Mouse (Mus musculus): ENCODE measurements around the gene Ctdspl. TPM values are rescaled to one million over a fixed set of nuclear protein-coding genes. Genes with fewer than 3 reads are reported as not detected.

The Ctdspl gene
- polyA plus RNA-seq, 1 experiment from 2014 or later: 17.8 TPM

DNA sequence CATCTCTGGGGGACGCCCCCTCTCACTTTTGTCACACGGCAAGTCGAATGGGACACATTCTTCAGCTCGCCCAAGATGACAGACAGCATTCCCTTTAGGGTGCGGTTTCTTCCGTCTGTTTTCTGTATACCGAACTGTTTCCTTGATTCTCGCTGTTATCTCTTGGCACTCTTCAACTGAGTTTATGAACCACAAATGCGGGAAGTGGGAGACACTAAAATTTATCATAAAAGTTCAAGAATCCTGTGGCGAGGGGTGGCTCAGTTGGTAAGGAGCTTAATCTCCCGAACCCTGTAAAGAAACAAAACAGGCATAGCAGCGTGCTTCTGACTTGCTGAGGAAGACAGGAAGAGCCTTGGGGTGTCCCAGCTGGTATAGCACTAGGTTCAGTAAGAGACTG lies 18.1 kb downstream of the Ctdspl start:
- Histone ChIP-seq H3K36me3 (ENCODE audit: control insufficient read depth, insufficient read depth, low read length) (peaks cover 9% of the 10 kb centered on the region; the same call in 1 of the 2 replicates), H3K9ac (ENCODE audit: low read depth, low read length) (no peak overlapping the region), H3K4me2 (ENCODE audit: low read depth, low read length) (no peak overlapping the region), H3K4me1 (ENCODE audit: control insufficient read depth, insufficient read depth, low read length) (peaks cover 13% of the 10 kb centered on the region), H3K4me3 (ENCODE audit: low read depth, low read length) (no peak overlapping the region), H3K27ac (replicated peaks; ENCODE audit: low read depth, low read length) (no peak overlapping the region), H3K9me3 (ENCODE audit: control insufficient read depth, low read length) (no peaks in the 10 kb centered on the region), H3K27me3 (replicated peaks; ENCODE audit: control insufficient read depth, insufficient read depth, low read length) (no peaks in the 10 kb centered on the region)
- WGBS: 49% methylated on average over 12 of the region's 12 CpGs
- DNase-seq (ENCODE audit: low spot score) (no peak), ATAC-seq (ENCODE audit: low read depth) (no peak)

DNA sequence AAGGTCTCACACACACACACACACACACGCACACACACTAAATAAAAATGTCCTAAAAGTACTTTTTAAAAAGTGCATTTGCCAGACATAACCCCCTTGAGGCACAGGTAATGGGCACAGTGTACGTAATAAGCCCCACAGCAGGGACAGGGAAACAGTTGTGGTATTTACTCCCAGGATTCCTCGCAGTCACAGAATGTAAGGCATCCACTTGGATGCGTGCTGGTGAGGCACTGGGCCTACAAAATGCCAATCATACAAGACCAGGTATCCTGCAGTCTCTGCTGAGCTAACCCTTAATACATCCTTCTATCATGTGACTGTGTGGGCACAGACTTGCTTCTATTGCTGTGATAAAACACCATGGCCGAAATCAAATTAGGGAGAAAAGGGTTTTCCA lies 22.2 kb downstream of the Ctdspl start:
- no peaks in the 10 kb centered on the region for H3K9me3 ChIP-seq (ENCODE audit: control insufficient read depth, low read length)
- peaks cover 12% of the 10 kb centered on the region for H3K4me1 ChIP-seq (ENCODE audit: control insufficient read depth, insufficient read depth, low read length)
- H3K9ac ChIP-seq (ENCODE audit: low read depth, low read length): no peak overlapping the region
- no peak overlapping the region for H3K4me3 ChIP-seq (ENCODE audit: low read depth, low read length)
- no peak for DNase-seq (ENCODE audit: low spot score)
- ATAC-seq (ENCODE audit: low read depth): no peak
- no peak overlapping the region for H3K27ac ChIP-seq (replicated peaks; ENCODE audit: low read depth, low read length)
- no peak overlapping the region for H3K4me2 ChIP-seq (ENCODE audit: low read depth, low read length)
- 67% methylated on average over 5 of the region's 5 CpGs for WGBS
- H3K36me3 ChIP-seq (ENCODE audit: control insufficient read depth, insufficient read depth, low read length): 0 out of 2 replicates have a peak, but pooled peaks cover 5% of the 10 kb centered on the region
- H3K27me3 ChIP-seq (replicated peaks; ENCODE audit: control insufficient read depth, insufficient read depth, low read length): no peaks in the 10 kb centered on the region

DNA sequence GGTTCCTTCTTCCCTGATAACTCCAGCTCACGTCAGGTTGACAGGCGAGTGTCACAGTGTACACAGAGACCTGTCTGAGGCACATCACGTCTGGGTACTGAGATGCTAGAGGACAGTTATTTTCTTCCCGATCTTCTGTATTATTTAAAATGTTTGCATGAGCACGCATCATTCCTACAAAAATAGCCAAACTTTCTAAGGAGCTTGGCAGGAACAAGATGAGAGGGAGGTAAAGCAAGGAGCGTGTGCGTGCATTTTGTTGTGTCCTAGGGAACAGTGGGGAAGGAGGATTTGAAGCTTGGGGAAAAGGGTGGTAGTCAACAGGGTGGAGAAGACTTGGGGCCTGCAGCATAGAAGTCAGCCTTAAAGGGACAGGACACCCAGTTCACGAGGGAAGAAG lies 22.9 kb downstream of the Ctdspl start:
- WGBS: 85% methylated on average over 8 of the region's 8 CpGs
- Histone ChIP-seq H3K9ac (ENCODE audit: low read depth, low read length) (no peak overlapping the region), H3K4me3 (ENCODE audit: low read depth, low read length) (no peak overlapping the region), H3K4me1 (ENCODE audit: control insufficient read depth, insufficient read depth, low read length) (peaks cover 7% of the 10 kb centered on the region; the same call in 1 of the 2 replicates), H3K27me3 (replicated peaks; ENCODE audit: control insufficient read depth, insufficient read depth, low read length) (no peaks in the 10 kb centered on the region), H3K36me3 (ENCODE audit: control insufficient read depth, insufficient read depth, low read length) (0 out of 2 replicates have a peak, but pooled peaks cover 5% of the 10 kb centered on the region), H3K9me3 (ENCODE audit: control insufficient read depth, low read length) (no peaks in the 10 kb centered on the region), H3K27ac (replicated peaks; ENCODE audit: low read depth, low read length) (no peak overlapping the region), H3K4me2 (ENCODE audit: low read depth, low read length) (no peak overlapping the region)
- no peak for DNase-seq (ENCODE audit: low spot score)
- no peak for ATAC-seq (ENCODE audit: low read depth)

DNA sequence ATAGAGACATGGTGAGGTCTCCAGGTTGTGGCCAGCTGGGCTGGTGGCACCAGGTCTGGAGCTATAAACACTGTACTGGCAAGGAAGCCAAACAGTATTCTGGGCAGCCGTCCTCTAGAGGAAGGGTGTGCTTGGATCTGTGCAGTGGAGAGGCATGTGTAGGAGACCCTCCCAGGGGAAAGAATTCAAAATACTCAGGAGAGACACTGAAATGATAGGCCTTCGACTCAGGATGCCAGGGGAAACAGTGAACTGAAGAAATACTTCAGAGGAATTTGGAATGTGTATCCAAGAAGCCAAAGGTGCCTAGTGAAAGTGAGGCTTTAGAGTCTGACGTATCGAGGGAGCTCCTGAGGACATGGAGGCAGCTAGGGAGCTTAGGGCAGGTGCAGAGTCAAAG lies 23.4 kb downstream of the Ctdspl start:
- H3K36me3 ChIP-seq (ENCODE audit: control insufficient read depth, insufficient read depth, low read length): 0 out of 2 replicates have a peak, but pooled peaks cover 5% of the 10 kb centered on the region
- H3K9me3 ChIP-seq (ENCODE audit: control insufficient read depth, low read length): no peaks in the 10 kb centered on the region; the same call in 1 of the 2 replicates
- 44% methylated on average over 4 of the region's 4 CpGs for WGBS
- H3K4me3 ChIP-seq (ENCODE audit: low read depth, low read length): no peak overlapping the region
- ATAC-seq (ENCODE audit: low read depth) (no peak), DNase-seq (ENCODE audit: low spot score) (no peak)
- no peaks in the 10 kb centered on the region for H3K27me3 ChIP-seq (replicated peaks; ENCODE audit: control insufficient read depth, insufficient read depth, low read length)
- no peak overlapping the region for H3K27ac ChIP-seq (replicated peaks; ENCODE audit: low read depth, low read length)
- H3K9ac ChIP-seq (ENCODE audit: low read depth, low read length): no peak overlapping the region
- H3K4me2 ChIP-seq (ENCODE audit: low read depth, low read length): no peak overlapping the region
- H3K4me1 ChIP-seq (ENCODE audit: control insufficient read depth, insufficient read depth, low read length): peaks cover 6% of the 10 kb centered on the region; the same call in 1 of the 2 replicates

DNA sequence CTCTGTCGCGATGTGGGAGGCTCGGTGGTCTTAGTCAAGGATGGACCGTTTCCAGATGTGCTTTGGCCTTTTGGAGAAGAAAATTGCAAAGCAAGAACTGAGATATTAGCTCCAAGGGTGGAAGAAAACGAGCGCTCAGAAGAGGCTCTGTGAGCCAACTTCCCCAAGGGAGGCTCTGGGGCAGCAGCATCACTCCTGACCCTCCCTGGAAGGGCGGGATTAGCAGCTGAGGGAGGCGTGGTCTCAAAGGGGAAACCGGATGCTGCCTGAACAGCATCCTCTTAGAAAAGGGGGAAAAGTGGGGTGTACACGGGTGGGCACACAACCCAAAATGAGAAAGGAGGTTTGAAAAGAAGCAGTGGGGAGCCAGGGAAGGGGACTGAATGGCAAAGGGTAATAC lies 23.8 kb downstream of the Ctdspl start:
- H3K9me3 ChIP-seq (ENCODE audit: control insufficient read depth, low read length): peaks cover 3% of the 10 kb centered on the region; the same call in 1 of the 2 replicates
- no peak overlapping the region for H3K4me3 ChIP-seq (ENCODE audit: low read depth, low read length)
- no peak overlapping the region for H3K27ac ChIP-seq (replicated peaks; ENCODE audit: low read depth, low read length)
- no peak for ATAC-seq (ENCODE audit: low read depth)
- WGBS: 43% methylated on average over 10 of the region's 10 CpGs
- H3K4me2 ChIP-seq (ENCODE audit: low read depth, low read length): no peak overlapping the region
- H3K36me3 ChIP-seq (ENCODE audit: control insufficient read depth, insufficient read depth, low read length): 0 out of 2 replicates have a peak, but pooled peaks cover 5% of the 10 kb centered on the region
- H3K4me1 ChIP-seq (ENCODE audit: control insufficient read depth, insufficient read depth, low read length): peaks cover 6% of the 10 kb centered on the region; the same call in 1 of the 2 replicates
- no peaks in the 10 kb centered on the region for H3K27me3 ChIP-seq (replicated peaks; ENCODE audit: control insufficient read depth, insufficient read depth, low read length)
- no peak for DNase-seq (ENCODE audit: low spot score)
- H3K9ac ChIP-seq (ENCODE audit: low read depth, low read length): no peak overlapping the region

DNA sequence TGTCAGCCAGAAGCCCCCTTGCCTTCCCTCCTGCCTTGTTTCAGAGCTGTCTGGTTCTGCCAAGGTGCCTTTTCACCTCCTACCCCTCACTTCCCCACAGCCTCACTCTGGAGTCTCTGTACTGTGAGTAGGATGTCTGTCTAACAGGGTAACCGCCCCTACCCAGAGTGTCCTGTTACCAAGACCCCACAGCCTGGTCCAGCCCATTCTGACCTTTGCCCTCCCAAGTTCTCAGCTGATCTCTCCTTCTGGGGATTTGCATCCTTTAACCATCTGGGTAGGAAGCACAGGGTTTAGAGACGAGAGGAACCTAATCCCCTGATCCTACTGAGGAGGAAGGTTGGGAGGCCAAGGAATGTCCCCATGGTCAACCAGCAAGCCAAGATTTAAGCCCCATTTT lies 24.5 kb downstream of the Ctdspl start:
- Histone ChIP-seq H3K4me2 (ENCODE audit: low read depth, low read length) (no peak overlapping the region), H3K27me3 (replicated peaks; ENCODE audit: control insufficient read depth, insufficient read depth, low read length) (no peaks in the 10 kb centered on the region), H3K4me3 (ENCODE audit: low read depth, low read length) (no peak overlapping the region), H3K9ac (ENCODE audit: low read depth, low read length) (no peak overlapping the region), H3K9me3 (ENCODE audit: control insufficient read depth, low read length) (peaks cover 3% of the 10 kb centered on the region; the same call in 1 of the 2 replicates), H3K4me1 (ENCODE audit: control insufficient read depth, insufficient read depth, low read length) (peaks cover 6% of the 10 kb centered on the region; the same call in 1 of the 2 replicates), H3K36me3 (ENCODE audit: control insufficient read depth, insufficient read depth, low read length) (0 out of 2 replicates have a peak, but pooled peaks cover 7% of the 10 kb centered on the region), H3K27ac (replicated peaks; ENCODE audit: low read depth, low read length) (no peak overlapping the region)
- ATAC-seq (ENCODE audit: low read depth) (no peak), DNase-seq (ENCODE audit: low spot score) (no peak)
- WGBS: 35% methylated on average over 2 of the region's 2 CpGs

DNA sequence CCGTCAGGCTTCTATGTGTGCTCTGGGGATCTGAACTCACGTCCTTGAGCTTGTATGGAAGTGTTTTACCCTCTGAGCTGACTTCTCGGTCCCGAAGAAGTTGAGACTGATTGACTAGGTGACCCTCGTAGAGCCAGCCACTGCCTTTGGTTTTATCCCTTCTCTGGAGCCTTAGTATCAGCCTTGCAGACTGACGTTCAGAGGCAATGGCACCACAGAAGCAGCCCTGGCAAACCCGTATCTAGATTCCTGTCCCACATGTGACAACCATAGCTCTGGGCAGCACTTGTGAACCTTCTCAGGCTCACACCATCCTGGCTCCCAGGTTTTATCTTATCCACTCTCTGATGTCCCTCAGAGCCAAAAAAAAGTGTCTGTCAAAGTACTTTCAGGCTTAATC lies 25.1 kb downstream of the Ctdspl start:
- no peak overlapping the region for H3K9ac ChIP-seq (ENCODE audit: low read depth, low read length)
- no peak for ATAC-seq (ENCODE audit: low read depth)

DNA sequence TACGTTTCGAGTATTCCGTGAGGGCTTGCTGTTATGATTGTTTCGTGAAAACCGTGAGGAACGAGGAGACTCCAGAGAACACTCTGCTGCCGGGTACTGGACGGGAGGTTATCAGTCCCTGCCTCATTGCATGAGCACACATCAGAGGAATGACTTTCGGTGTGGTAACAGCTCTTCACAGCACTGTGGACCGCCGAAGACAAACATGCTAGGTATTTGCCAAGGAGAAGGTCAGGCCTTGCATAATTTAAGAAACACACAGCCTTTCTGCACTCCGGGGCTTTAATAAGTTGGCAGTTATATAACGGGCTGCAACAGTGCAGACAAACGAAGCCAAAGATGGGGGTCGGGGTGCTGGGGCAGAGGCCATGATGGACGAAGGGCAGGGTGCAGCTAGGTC lies 25.9 kb downstream of the Ctdspl start:
- WGBS: 88% methylated on average over 16 of the region's 16 CpGs
- H3K36me3 ChIP-seq (ENCODE audit: control insufficient read depth, insufficient read depth, low read length): peaks cover 16% of the 10 kb centered on the region; the same call in 1 of the 2 replicates
- H3K27me3 ChIP-seq (replicated peaks; ENCODE audit: control insufficient read depth, insufficient read depth, low read length): no peaks in the 10 kb centered on the region
- no peak overlapping the region for H3K9ac ChIP-seq (ENCODE audit: low read depth, low read length)
- H3K4me3 ChIP-seq (ENCODE audit: low read depth, low read length): no peak overlapping the region
- H3K4me1 ChIP-seq (ENCODE audit: control insufficient read depth, insufficient read depth, low read length): peaks cover 6% of the 10 kb centered on the region; the same call in 1 of the 2 replicates
- ATAC-seq (ENCODE audit: low read depth) (no peak), DNase-seq (ENCODE audit: low spot score) (no peak)
- no peak overlapping the region for H3K27ac ChIP-seq (replicated peaks; ENCODE audit: low read depth, low read length)
- no peak overlapping the region for H3K4me2 ChIP-seq (ENCODE audit: low read depth, low read length)
- H3K9me3 ChIP-seq (ENCODE audit: control insufficient read depth, low read length): peaks cover 3% of the 10 kb centered on the region; the same call in 1 of the 2 replicates

More for the DNA sequence above, 25.1 kb downstream of the Ctdspl start:
- Histone ChIP-seq H3K27me3 (replicated peaks; ENCODE audit: control insufficient read depth, insufficient read depth, low read length) (no peaks in the 10 kb centered on the region), H3K4me3 (ENCODE audit: low read depth, low read length) (no peak overlapping the region), H3K36me3 (ENCODE audit: control insufficient read depth, insufficient read depth, low read length) (0 out of 2 replicates have a peak, but pooled peaks cover 13% of the 10 kb centered on the region), H3K27ac (replicated peaks; ENCODE audit: low read depth, low read length) (no peak overlapping the region), H3K4me1 (ENCODE audit: control insufficient read depth, insufficient read depth, low read length) (peaks cover 6% of the 10 kb centered on the region; the same call in 1 of the 2 replicates), H3K4me2 (ENCODE audit: low read depth, low read length) (no peak overlapping the region), H3K9me3 (ENCODE audit: control insufficient read depth, low read length) (peaks cover 3% of the 10 kb centered on the region; the same call in 1 of the 2 replicates)
- no peak for DNase-seq (ENCODE audit: low spot score)
- WGBS: 83% methylated on average over 7 of the region's 7 CpGs

All from embryonic facial prominence, embryonic 14.5 days (tissue).